ENCODE assay signal across 16 mouse cellular contexts in the genomic region with DNA sequence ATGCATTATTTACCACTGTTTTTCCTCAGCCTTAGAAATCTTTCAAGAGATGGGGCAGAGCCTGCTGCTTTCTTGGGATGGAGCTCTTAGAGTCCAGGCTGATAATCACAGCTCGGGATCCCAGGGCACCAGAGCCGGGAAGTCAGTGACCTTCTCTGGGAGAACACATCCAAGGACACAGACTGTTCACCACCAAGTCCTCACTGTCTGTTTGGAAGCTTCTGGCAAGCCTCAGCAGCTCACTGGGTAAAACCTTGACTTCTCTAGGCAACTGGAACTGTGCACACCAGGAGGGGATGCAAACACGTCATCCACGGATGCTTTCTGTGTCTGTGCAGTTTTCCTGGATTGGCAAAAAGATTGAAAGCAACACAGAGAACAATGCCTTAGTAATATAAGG.
"Had no signal": no experiment of that assay in that cellular context is flagged by ENCODE, and none has a peak within 500 bp of the region (broad histone marks: within the 10 kb centered on the region; RNA-seq: fewer than 3 reads in every experiment).

No protein-coding gene starts in this region.

- H3K9me3 ChIP-seq: limb, embryonic 10.5 days; liver, embryonic 15.5 days; midbrain, embryonic 10.5 days; neural tube, embryonic 13.5 days had no signal

- H3K27ac ChIP-seq: kidney, postnatal 0 days; limb, embryonic 10.5 days; liver, embryonic 15.5 days; midbrain, embryonic 10.5 days; neural tube, embryonic 13.5 days had no signal

- H3K4me2 ChIP-seq: liver, embryonic 11.5 days; liver, embryonic 15.5 days; neural tube, embryonic 13.5 days had no signal

- H3K36me3 ChIP-seq: limb, embryonic 10.5 days; liver, embryonic 15.5 days; midbrain, embryonic 10.5 days; neural tube, embryonic 13.5 days had no signal

- H3K9ac ChIP-seq: liver, embryonic 15.5 days; neural tube, embryonic 13.5 days had no signal

- ATAC-seq: lung, postnatal 0 days had no signal

- DNase-seq: kidney, adult 8-10 months; kidney, postnatal 36 days; layer of hippocampus, adult 9-11 months; lung, adult 2 months; lung, postnatal 36 days; midbrain, embryonic 14.5 days; right cerebral cortex, adult 18-20 months; right cerebral cortex, postnatal 25 days; thymus, postnatal 4 days had no signal

- H3K4me3 ChIP-seq: limb, embryonic 10.5 days; liver, embryonic 15.5 days; midbrain, embryonic 10.5 days; neural tube, embryonic 13.5 days had no signal

- H3K4me1 ChIP-seq: limb, embryonic 10.5 days; liver, embryonic 15.5 days; midbrain, embryonic 10.5 days; neural tube, embryonic 13.5 days had no signal

- H3K27me3 ChIP-seq: liver, embryonic 15.5 days; neural tube, embryonic 13.5 days had no signal
